12 mouse cellular contexts compared by ENCODE assay signal in the genomic region with DNA sequence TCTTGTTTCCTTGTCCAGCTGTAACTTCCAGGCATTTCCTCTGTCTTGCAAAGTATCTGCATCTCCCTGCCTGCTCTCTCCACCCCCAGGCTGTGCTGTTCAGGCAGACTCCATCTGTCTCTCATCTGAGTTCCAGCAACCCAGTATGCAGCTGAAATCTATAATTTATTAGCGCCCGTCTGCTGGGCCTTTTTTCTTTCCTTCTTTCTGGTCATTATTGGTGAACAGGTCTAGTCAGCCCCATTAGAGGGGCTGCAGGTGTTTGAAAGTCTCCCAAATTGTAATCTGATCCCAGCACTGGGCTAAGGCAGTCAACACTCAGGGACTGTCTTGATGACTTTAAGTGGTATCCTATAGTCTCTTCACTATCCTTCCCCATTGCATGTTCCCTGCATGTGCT.
DNase-seq lines count a peak whose midpoint lies in the region; ATAC-seq and TF ChIP-seq lines count a peak whose summit lies in the region.
"Had no signal": no experiment of that assay in that cellular context is flagged by ENCODE, and none has a peak within 500 bp of the region (broad histone marks: within the 10 kb centered on the region; RNA-seq: fewer than 3 reads in every experiment).

No protein-coding gene starts in this region.

- no peak overlapping the region for H3K4me3 ChIP-seq in hindbrain, embryonic 12.5 days
- H3K4me3 ChIP-seq in hindbrain, postnatal 0 days (ENCODE audit: low read length): no peak overlapping the region
- no peak overlapping the region for H3K4me3 ChIP-seq in neural tube, embryonic 14.5 days (ENCODE audit: low read depth, low read length)
- H3K4me3 ChIP-seq in embryonic facial prominence, embryonic 14.5 days (ENCODE audit: low read depth, low read length): no peak overlapping the region
- H3K4me3 ChIP-seq in limb, embryonic 13.5 days: no peak overlapping the region
- no peak overlapping the region for H3K4me3 ChIP-seq in kidney, embryonic 16.5 days (ENCODE audit: low read length)
- H3K4me3 ChIP-seq: midbrain, embryonic 12.5 days had no signal

- no peaks in the 10 kb centered on the region for H3K27me3 ChIP-seq in hindbrain, embryonic 12.5 days
- H3K27me3 ChIP-seq in hindbrain, postnatal 0 days (ENCODE audit: insufficient read depth, low read length): no peaks in the 10 kb centered on the region
- no peaks in the 10 kb centered on the region for H3K27me3 ChIP-seq in neural tube, embryonic 14.5 days (ENCODE audit: control insufficient read depth, insufficient read depth, low read length)
- no peaks in the 10 kb centered on the region for H3K27me3 ChIP-seq in embryonic facial prominence, embryonic 14.5 days (replicated peaks; ENCODE audit: control insufficient read depth, insufficient read depth, low read length)
- H3K27me3 ChIP-seq in limb, embryonic 13.5 days: no peaks in the 10 kb centered on the region
- H3K27me3 ChIP-seq in kidney, embryonic 16.5 days (ENCODE audit: insufficient read depth, low read length): no peaks in the 10 kb centered on the region; the same call in 1 of the 2 replicates
- H3K27me3 ChIP-seq: midbrain, embryonic 12.5 days had no signal

- no peak overlapping the region for H3K9ac ChIP-seq in hindbrain, embryonic 12.5 days
- no peak overlapping the region for H3K9ac ChIP-seq in hindbrain, postnatal 0 days (replicated peaks; ENCODE audit: low read length)
- H3K9ac ChIP-seq in neural tube, embryonic 14.5 days (replicated peaks; ENCODE audit: low read depth, low read length): no peak overlapping the region
- no peak overlapping the region for H3K9ac ChIP-seq in embryonic facial prominence, embryonic 14.5 days (ENCODE audit: low read depth, low read length)
- no peak overlapping the region for H3K9ac ChIP-seq in limb, embryonic 13.5 days
- H3K9ac ChIP-seq in kidney, embryonic 16.5 days (replicated peaks; ENCODE audit: low read length): no peak overlapping the region
- H3K9ac ChIP-seq: midbrain, embryonic 12.5 days had no signal

- H3K36me3 ChIP-seq in hindbrain, embryonic 12.5 days: no peaks in the 10 kb centered on the region
- no peaks in the 10 kb centered on the region for H3K36me3 ChIP-seq in hindbrain, postnatal 0 days (ENCODE audit: insufficient read depth, low read length)
- no peaks in the 10 kb centered on the region for H3K36me3 ChIP-seq in neural tube, embryonic 14.5 days (ENCODE audit: control insufficient read depth, insufficient read depth, low read length)
- H3K36me3 ChIP-seq in embryonic facial prominence, embryonic 14.5 days (ENCODE audit: control insufficient read depth, insufficient read depth, low read length): no peaks in the 10 kb centered on the region
- no peaks in the 10 kb centered on the region for H3K36me3 ChIP-seq in limb, embryonic 13.5 days
- H3K36me3 ChIP-seq in kidney, embryonic 16.5 days (ENCODE audit: insufficient read depth, low read length): no peaks in the 10 kb centered on the region
- H3K36me3 ChIP-seq: midbrain, embryonic 12.5 days had no signal

- no peak overlapping the region for H3K27ac ChIP-seq in hindbrain, embryonic 12.5 days
- no peak overlapping the region for H3K27ac ChIP-seq in hindbrain, postnatal 0 days
- H3K27ac ChIP-seq in neural tube, embryonic 14.5 days (ENCODE audit: low read depth, low read length): no peak overlapping the region
- no peak overlapping the region for H3K27ac ChIP-seq in embryonic facial prominence, embryonic 14.5 days (replicated peaks; ENCODE audit: low read depth, low read length)
- no peak overlapping the region; the same call in 1 of the 2 replicates for H3K27ac ChIP-seq in limb, embryonic 13.5 days
- H3K27ac ChIP-seq in kidney, embryonic 16.5 days (ENCODE audit: low read length): no peak overlapping the region
- H3K27ac ChIP-seq: midbrain, embryonic 12.5 days had no signal

- 0 out of 2 replicates have a peak, but pooled peaks cover 8% of the 10 kb centered on the region for H3K9me3 ChIP-seq in hindbrain, embryonic 12.5 days (replicated peaks)
- H3K9me3 ChIP-seq in hindbrain, postnatal 0 days (ENCODE audit: low read length): peaks cover 2% of the 10 kb centered on the region; the same call in 1 of the 2 replicates
- 0 out of 2 replicates have a peak, but pooled peaks cover 3% of the 10 kb centered on the region for H3K9me3 ChIP-seq in neural tube, embryonic 14.5 days (ENCODE audit: control insufficient read depth, low read length)
- H3K9me3 ChIP-seq in embryonic facial prominence, embryonic 14.5 days (ENCODE audit: control insufficient read depth, low read length): no peaks in the 10 kb centered on the region
- H3K9me3 ChIP-seq in limb, embryonic 13.5 days: 0 out of 2 replicates have a peak, but pooled peaks cover 4% of the 10 kb centered on the region
- H3K9me3 ChIP-seq in kidney, embryonic 16.5 days (ENCODE audit: low read length): no peaks in the 10 kb centered on the region

- H3K4me2 ChIP-seq in hindbrain, embryonic 12.5 days (replicated peaks): no peak overlapping the region
- H3K4me2 ChIP-seq in hindbrain, postnatal 0 days (ENCODE audit: low read depth, low read length): no peak overlapping the region
- no peak overlapping the region for H3K4me2 ChIP-seq in neural tube, embryonic 14.5 days (ENCODE audit: low read depth, low read length)
- no peak overlapping the region for H3K4me2 ChIP-seq in embryonic facial prominence, embryonic 14.5 days (ENCODE audit: low read depth, low read length)
- no peak overlapping the region for H3K4me2 ChIP-seq in limb, embryonic 13.5 days (replicated peaks)
- no peak overlapping the region for H3K4me2 ChIP-seq in kidney, embryonic 16.5 days (replicated peaks; ENCODE audit: low read depth, low read length)
- H3K4me2 ChIP-seq: midbrain, embryonic 12.5 days had no signal

- no peak for DNase-seq in hindbrain, postnatal 0 days (ENCODE audit: low spot score)
- no peak for DNase-seq in neural tube, embryonic 10.5 days (ENCODE audit: extremely low spot score, low spot score)
- DNase-seq in embryonic facial prominence, embryonic 14.5 days (ENCODE audit: low spot score): no peak
- DNase-seq in adrenal gland, adult (ENCODE audit: inconsistent age in 2 of 2, low spot score in 1 of 2): no peak
- DNase-seq: gastrocnemius, postnatal 14 days; kidney, adult 11 months had no signal

- H3K4me1 ChIP-seq in hindbrain, embryonic 12.5 days: no peaks in the 10 kb centered on the region
- H3K4me1 ChIP-seq in hindbrain, postnatal 0 days (ENCODE audit: insufficient read depth, low read length): no peaks in the 10 kb centered on the region
- no peaks in the 10 kb centered on the region for H3K4me1 ChIP-seq in neural tube, embryonic 14.5 days (ENCODE audit: control insufficient read depth, insufficient read depth, low read length)
- H3K4me1 ChIP-seq in embryonic facial prominence, embryonic 14.5 days (ENCODE audit: control insufficient read depth, insufficient read depth, low read length): no peaks in the 10 kb centered on the region
- peaks cover 14% of the 10 kb centered on the region for H3K4me1 ChIP-seq in limb, embryonic 13.5 days
- no peaks in the 10 kb centered on the region for H3K4me1 ChIP-seq in kidney, embryonic 16.5 days (ENCODE audit: insufficient read depth, low read length)

- WGBS in hindbrain, embryonic 12.5 days: 69% methylated on average over 2 of the region's 2 CpGs
- WGBS in hindbrain, postnatal 0 days: 65% methylated on average over 2 of the region's 2 CpGs
- 62% methylated on average over 2 of the region's 2 CpGs for WGBS in neural tube, embryonic 14.5 days
- 51% methylated on average over 2 of the region's 2 CpGs for WGBS in embryonic facial prominence, embryonic 14.5 days
- WGBS in limb, embryonic 13.5 days: 15% methylated on average over 2 of the region's 2 CpGs
- WGBS in kidney, embryonic 16.5 days: 51% methylated on average over 2 of the region's 2 CpGs

- 0 out of 2 replicates have a peak, but pooled peaks have one; percentile 19 for ATAC-seq in hindbrain, embryonic 12.5 days (ENCODE audit: low FRiP score)
- ATAC-seq in hindbrain, postnatal 0 days: no peak
- ATAC-seq in neural tube, embryonic 14.5 days (ENCODE audit: low read depth): peak; percentile 60; the same call in 1 of the 2 replicates
- ATAC-seq in embryonic facial prominence, embryonic 14.5 days (ENCODE audit: low read depth): 0 out of 2 replicates have a peak, but pooled peaks have one; percentile 26
- peak; percentile 66 for ATAC-seq in limb, embryonic 13.5 days (ENCODE audit: low FRiP score, low read depth)
- ATAC-seq in kidney, embryonic 16.5 days (ENCODE audit: low FRiP score, low TSS enrichment): no peak
- ATAC-seq: activated CD4-positive, CD25-positive, alpha-beta regulatory T cell, adult 4 months had no signal

- TF ChIP-seq CTCF in hindbrain, postnatal 0 days (IDR thresholded peaks at IDR 0.05; ENCODE audit: low read depth): no peak

Comparison
In these comparisons a context has a peak if more than half of its experiments do, and no peak if none do; other contexts are left out.
1. ATAC-seq: peak in hindbrain, embryonic 12.5 days (single experiment), neural tube, embryonic 14.5 days (single experiment), embryonic facial prominence, embryonic 14.5 days (single experiment) and limb, embryonic 13.5 days (single experiment); none in hindbrain, postnatal 0 days (single experiment) and kidney, embryonic 16.5 days (single experiment).